In genomic region chr4:42999451-43000140, GRCm38 (mm10) we compare ENCODE assay signal across 8 mouse cellular contexts. TPM values are rescaled to one million over a fixed set of nuclear protein-coding genes. Genes with fewer than 3 reads are reported as not detected.
DNase-seq lines count a peak whose midpoint lies in the region; ATAC-seq lines count a peak whose summit lies in the region.

No protein-coding gene starts in this region.

- intact Hi-C loops in left cerebral cortex, postnatal 14 days (cut with DNase I), result no loop called here

- peak; percentile 8 for ATAC-seq in inflammation-experienced regulatory T-cells, adult 6 months
- ATAC-seq in megakaryocyte-erythroid progenitor cell, adult 5-6 weeks (replicated peaks; ENCODE audit: low FRiP score, low TSS enrichment, poor library complexity, severe bottlenecking), result peak; percentile 64

- DNase-seq in adrenal gland, adult (ENCODE audit: inconsistent age in 2 of 2, low spot score in 1 of 2), result peak; percentile 88 to 95
- peak; percentile 76 for DNase-seq in embryo, embryonic 10 days (ENCODE audit: low spot score)
- peak; percentile 66 for DNase-seq in gastrocnemius, postnatal 10 days
- peak; percentile 55 to 63 for DNase-seq in left cerebral cortex, postnatal 14 days (ENCODE audit: low spot score in 2 of 2)
- peak; percentile 59 for DNase-seq in right cerebral cortex, postnatal 14 days
- DNase-seq in urinary bladder, postnatal 4 days (ENCODE audit: low spot score in 2 of 2), result peak; percentile 72 to 75

RNA-seq across cellular contexts. Expression of gene Vcp, which starts 0.7 kb away (rescaled TPM):
- total RNA-seq in gastrocnemius, postnatal 10 days (2021), result 100 to 1,000 TPM; 270 to 274 TPM
- polyA plus RNA-seq in inflammation-experienced regulatory T-cells, adult 6 months (2017; shearing (Covaris generic)), result 100 to 1,000 TPM; 144 to 162 (median 154) TPM
- total RNA-seq in left cerebral cortex, postnatal 14 days (2021), result 100 to 1,000 TPM; 223 to 226 TPM
- 186 and 244 TPM in 2 replicates for total RNA-seq in megakaryocyte-erythroid progenitor cell, adult 5-6 weeks (2014; fragmentation: Nextera tagmentation)
- 269 and 346 TPM in 2 replicates for total RNA-seq in megakaryocyte-erythroid progenitor cell, adult 5-6 weeks (2017)

RNA-seq across cellular contexts. Expression of gene Fancg, which starts 10.7 kb away (rescaled TPM):
- total RNA-seq in gastrocnemius, postnatal 10 days (2021), result 1 to 10 TPM; 2.9 to 5.0 TPM
- polyA plus RNA-seq in inflammation-experienced regulatory T-cells, adult 6 months (2017; shearing (Covaris generic)), result 10 to 100 TPM; 22.9 to 41.7 (median 31.8) TPM
- 10 to 100 TPM in 1 of 2 experiments, 1 to 10 TPM in 1; 10.0 to 11.3 TPM for total RNA-seq in left cerebral cortex, postnatal 14 days (2021)
- 24.2 and 35.5 TPM in 2 replicates for total RNA-seq in megakaryocyte-erythroid progenitor cell, adult 5-6 weeks (2014; fragmentation: Nextera tagmentation)
- 8.3 and 8.5 TPM in 2 replicates for total RNA-seq in megakaryocyte-erythroid progenitor cell, adult 5-6 weeks (2017)

RNA-seq across cellular contexts. Expression of gene Pigo, which starts 26.0 kb away (rescaled TPM):
- total RNA-seq in gastrocnemius, postnatal 10 days (2021), result 1 to 10 TPM; 7.6 to 9.6 TPM
- polyA plus RNA-seq in inflammation-experienced regulatory T-cells, adult 6 months (2017; shearing (Covaris generic)), result 10 to 100 TPM; 10.5 to 22.3 (median 12.0) TPM
- total RNA-seq in left cerebral cortex, postnatal 14 days (2021), result 10 to 100 TPM; 31.4 to 32.3 TPM
- total RNA-seq in megakaryocyte-erythroid progenitor cell, adult 5-6 weeks (2014; fragmentation: Nextera tagmentation), result 14.7 and 20.3 TPM in 2 replicates
- 8.3 and 11.0 TPM in 2 replicates for total RNA-seq in megakaryocyte-erythroid progenitor cell, adult 5-6 weeks (2017)

RNA-seq across cellular contexts. Expression of gene 1700022I11Rik, which starts 30.2 kb away (rescaled TPM):
- not detected for total RNA-seq in gastrocnemius, postnatal 10 days (2021)
- 1 to 10 TPM in 1 of 3 experiments, under 1 TPM in 1, not detected in 1; 0.35 to 1.1 TPM for polyA plus RNA-seq in inflammation-experienced regulatory T-cells, adult 6 months (2017; shearing (Covaris generic))
- not detected for total RNA-seq in left cerebral cortex, postnatal 14 days (2021)
- not detected in 2 replicates for total RNA-seq in megakaryocyte-erythroid progenitor cell, adult 5-6 weeks (2014; fragmentation: Nextera tagmentation)
- 1.3 and 3.4 TPM in 2 replicates for total RNA-seq in megakaryocyte-erythroid progenitor cell, adult 5-6 weeks (2017)

RNA-seq across cellular contexts. Expression of gene Stoml2, which starts 31.9 kb away (rescaled TPM):
- total RNA-seq in gastrocnemius, postnatal 10 days (2021), result 10 to 100 TPM; 81.8 to 84.3 TPM
- polyA plus RNA-seq in inflammation-experienced regulatory T-cells, adult 6 months (2017; shearing (Covaris generic)), result 100 to 1,000 TPM; 138 to 146 (median 139) TPM
- total RNA-seq in left cerebral cortex, postnatal 14 days (2021), result 100 to 1,000 TPM; 107 to 108 TPM
- total RNA-seq in megakaryocyte-erythroid progenitor cell, adult 5-6 weeks (2014; fragmentation: Nextera tagmentation), result 207 and 223 TPM in 2 replicates
- total RNA-seq in megakaryocyte-erythroid progenitor cell, adult 5-6 weeks (2017), result 190 and 198 TPM in 2 replicates

Comparison
In these comparisons a context has a peak if more than half of its experiments do, and no peak if none do; other contexts are left out.
1. Peak in every context shown above with its lines: DNase-seq and ATAC-seq.